Mouse (Mus musculus) neural tube, postnatal 0 days (tissue): Measurements from ENCODE around the gene AA467197. TPM values are rescaled to one million over a fixed set of nuclear protein-coding genes. Genes with fewer than 3 reads are reported as not detected.
A peak's percentile ranks its signal among the peaks of the same experiment; 100 is the strongest.

Experiments
- microRNA counts: library from miRNA; unstranded; fragments of <30 nt; microRNA quantifications from one replicate; lab custom pipeline; 2015
- microRNA-seq: library from miRNA; unstranded; fragments of <30 nt; microRNA quantifications from one replicate; pipeline ENCODE4, GENCODE M21; 2016
- polyA plus RNA-seq: library from polyadenylated mRNA; unstranded; fragments of >200 nt; fragmentation: Nextera tagmentation; extraction: Ambion mirVana; gene quantifications from 2 replicates; pipeline ENCODE4 v1.2.1, GENCODE M21; 2015

AA467197 gene
- polyA plus RNA-seq = 0.62 and 0.82 TPM in 2 replicates

GRCm38 (mm10) chr2:122636686-122637085 is at the start of gene AA467197:
Gene AA467197, plus strand, starts transcription at chr2:122636986.

GRCm38 (mm10) chr2:122610746-122611653 is 25.8 kb upstream of the AA467197 start, which contains the start of gene Gatm:
Gene Gatm, minus strand, starts transcription at chr2:122611303.

MicroRNAs encoded within 50 kb of the gene (microRNA counts, 519-probe panel; counts per million panel counts)
- microRNA mmu-miR-147 (lab: Ali Mortazavi, UCI) = 40.5 counts per million

Small RNA genes lying within 50 kb of the gene (microRNA-seq; reads per million reads assigned to microRNA genes)
- 4.6 reads per million, percentile 10 among the genes with 10 or more reads in this experiment for gene Mir147

Other genes starting within 250 kb of the AA467197 start
- gene Slc28a2, start 210.5 kb upstream of the AA467197 start, polyA plus RNA-seq = 0.12 and 0.17 TPM in 2 replicates
- not detected in 2 replicates for gene Gm14085, start 152.0 kb upstream of the AA467197 start, polyA plus RNA-seq
- 80.2 and 82.1 TPM in 2 replicates for gene Gatm, start 25.7 kb upstream of the AA467197 start, polyA plus RNA-seq
- 6.9 and 7.8 TPM in 2 replicates for gene Slc30a4, start 65.7 kb downstream of the AA467197 start, polyA plus RNA-seq
- gene Bloc1s6, start 101.5 kb downstream of the AA467197 start, polyA plus RNA-seq = 81.0 and 82.4 TPM in 2 replicates
- gene Sqor, start 128.3 kb downstream of the AA467197 start, polyA plus RNA-seq = 4.3 and 4.7 TPM in 2 replicates